Mouse (Mus musculus) kidney, postnatal 4 days (tissue): ENCODE data around the gene Fam102a.

Experiments used
- DNase-seq, 2 experiments: peaks; one replicate each; pipeline ENCODE4 v3.0.0; 2021; ENCODE audit warnings: mixed read lengths in 2 of 2

Gene Fam102a

GRCm38 (mm10) chr2:32517233-32517867, 17.8 kb upstream of the Fam102a start:
- no peak for DNase-seq

- no peak for DNase-seq
Measured at GRCm38 (mm10) chr2:32520034-32520990, 14.8 kb upstream of the Fam102a start.

- peak in 1 of 2 experiments; percentile 31 for DNase-seq
Measured at GRCm38 (mm10) chr2:32524536-32525031, 10.5 kb upstream of the Fam102a start.

- no peak for DNase-seq
Measured at GRCm38 (mm10) chr2:32525816-32526215, 9.3 kb upstream of the Fam102a start.

GRCm38 (mm10) chr2:32527468-32527966, 7.6 kb upstream of the Fam102a start:
- DNase-seq = peak in 1 of 2 experiments; percentile 57

GRCm38 (mm10) chr2:32528326-32528725, 6.8 kb upstream of the Fam102a start:
- DNase-seq = no peak

GRCm38 (mm10) chr2:32530479-32530878, 4.7 kb upstream of the Fam102a start:
- DNase-seq = no peak

GRCm38 (mm10) chr2:32533163-32533562, 2.0 kb upstream of the Fam102a start:
- no peak for DNase-seq

GRCm38 (mm10) chr2:32534061-32534732, 935 bp upstream of the Fam102a start:
- peak; percentile 57 to 76 for DNase-seq

- peak; percentile 73 to 85 for DNase-seq
Measured at GRCm38 (mm10) chr2:32535501-32535991, 414 bp downstream of the Fam102a start.

- peak; percentile 53 to 61 for DNase-seq
Measured at GRCm38 (mm10) chr2:32536086-32536633, 1.0 kb downstream of the Fam102a start.

- peak; percentile 60 to 70 for DNase-seq
Measured at GRCm38 (mm10) chr2:32536634-32537359, 1.7 kb downstream of the Fam102a start.

- DNase-seq = peak in 1 of 2 experiments; percentile 57
Measured at GRCm38 (mm10) chr2:32537360-32537905, 2.3 kb downstream of the Fam102a start.

GRCm38 (mm10) chr2:32537941-32538340, 2.8 kb downstream of the Fam102a start:
- DNase-seq = peak in 1 of 2 experiments; percentile 46

- DNase-seq = no peak
Measured at GRCm38 (mm10) chr2:32538461-32538860, 3.3 kb downstream of the Fam102a start.

GRCm38 (mm10) chr2:32539452-32539981, 4.4 kb downstream of the Fam102a start:
- DNase-seq = no peak

GRCm38 (mm10) chr2:32541333-32541908, 6.3 kb downstream of the Fam102a start:
- no peak for DNase-seq

GRCm38 (mm10) chr2:32541986-32542573, 6.9 kb downstream of the Fam102a start:
- no peak for DNase-seq

GRCm38 (mm10) chr2:32543031-32543449, 7.9 kb downstream of the Fam102a start:
- no peak for DNase-seq

GRCm38 (mm10) chr2:32546951-32547350, 11.8 kb downstream of the Fam102a start:
- DNase-seq = no peak
